Mouse (Mus musculus) hindbrain, embryonic 15.5 days (tissue): ENCODE measurements at regions not wholly inside any gene's neighbourhood (a gene's known extent, or its start where the extent isn't known, plus 50 kb on each side); places are given as distances from the start of the nearest gene placed in this dataset.

ENCODE experiments used
- ATAC-seq: fragments of 200-750 bp; cut with Nextera tagmentation; 2 replicates; pipeline ENCODE4 v1.8.0; 2017; ENCODE audit warnings: low read depth, moderate number of reproducible peaks, moderate TSS enrichment; ENCODE audit not compliant: low FRiP score
- H3K27ac ChIP-seq: fragments of 300-500 bp; sonication (generic); replicated peaks from 2 replicates; pipeline ENCODE4 v1.5.1; 2015; ENCODE audit warnings: mild to moderate bottlenecking, inconsistent platforms
- H3K27me3 ChIP-seq: fragments of 300-500 bp; sonication (generic); 2 replicates; pipeline ENCODE4 v1.6.1; 2015; ENCODE audit warnings: control low read depth, inconsistent platforms
- H3K36me3 ChIP-seq: fragments of 300-500 bp; sonication (generic); 2 replicates; pipeline ENCODE4 v1.6.1; 2015; ENCODE audit warnings: control low read depth, inconsistent platforms
- H3K4me1 ChIP-seq: fragments of 300-500 bp; sonication (generic); replicated peaks from 2 replicates; pipeline ENCODE4 v1.6.1; 2015; ENCODE audit warnings: control low read depth, inconsistent platforms
- H3K4me2 ChIP-seq: fragments of 300-500 bp; sonication (generic); 2 replicates; pipeline ENCODE4 v1.6.1; 2015; ENCODE audit warnings: moderate library complexity, mild to moderate bottlenecking, inconsistent platforms
- H3K4me3 ChIP-seq: fragments of 300-500 bp; sonication (generic); 2 replicates; pipeline ENCODE4 v1.5.1; 2015; ENCODE audit warnings: mild to moderate bottlenecking, inconsistent platforms
- H3K9ac ChIP-seq: fragments of 300-500 bp; sonication (generic); 2 replicates; pipeline ENCODE4 v1.6.1; 2015; ENCODE audit warnings: inconsistent platforms
- H3K9me3 ChIP-seq: fragments of 300-500 bp; sonication (generic); 2 replicates; pipeline ENCODE4 v1.6.1; 2016; ENCODE audit warnings: control low read depth, inconsistent platforms
- WGBS: fragments of 180-500 bp; shearing (Covaris S2); methylation state at CpG from one replicate; pipeline ENCODE4 v1.1.7; 2015; 5-methylcytosine and 5-hydroxymethylcytosine counted together

DNA sequence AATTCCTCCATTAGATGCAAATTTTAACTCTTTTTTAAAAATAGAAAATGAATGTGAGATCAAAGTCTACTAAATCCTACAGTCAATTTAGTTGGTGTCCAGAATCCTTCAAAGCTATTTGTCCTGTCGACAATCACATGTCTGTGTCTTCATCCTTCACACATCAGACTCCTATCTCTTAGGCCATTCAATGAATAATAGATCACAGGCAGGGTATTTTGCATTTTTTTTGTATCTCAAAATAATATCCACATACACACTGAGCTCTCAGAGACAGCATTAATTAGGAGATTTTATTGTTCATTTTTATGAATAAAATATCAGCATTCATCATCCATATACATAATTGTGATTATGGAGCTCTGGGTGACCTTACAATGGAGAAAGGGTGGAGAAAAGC lies 427.2 kb downstream of the Hao1 start:
- H3K4me1 ChIP-seq, result no peaks in the 10 kb centered on the region

DNA sequence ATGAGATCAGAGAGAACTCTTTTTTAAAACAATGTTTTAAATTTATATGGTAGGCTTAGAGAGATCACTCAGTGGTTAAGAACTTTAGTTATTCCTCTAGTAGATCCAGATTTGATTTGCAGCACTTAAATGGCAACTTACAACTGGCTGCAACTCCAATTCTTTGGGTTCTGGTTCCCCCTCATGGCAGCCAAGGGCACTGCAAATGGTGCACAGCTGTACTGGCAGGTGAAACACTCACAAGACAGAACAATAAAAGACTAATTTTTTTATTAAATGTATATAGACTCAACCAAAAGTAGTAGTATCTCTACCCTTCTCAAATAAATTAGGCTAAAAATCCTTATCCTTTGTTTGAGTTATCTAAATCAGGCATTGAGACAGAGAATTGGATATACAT lies 446.9 kb downstream of the Hao1 start:
- Histone ChIP-seq H3K4me3 (no peak overlapping the region), H3K4me2 (no peak overlapping the region), H3K27me3 (no peaks in the 10 kb centered on the region), H3K36me3 (no peaks in the 10 kb centered on the region), H3K27ac (no peak overlapping the region), H3K9ac (no peak overlapping the region), H3K4me1 (no peaks in the 10 kb centered on the region), H3K9me3 (no peaks in the 10 kb centered on the region)
- ATAC-seq, result no peak

More for the DNA sequence above, 427.2 kb downstream of the Hao1 start:
- H3K9ac ChIP-seq, result no peak overlapping the region
- H3K27me3 ChIP-seq, result no peaks in the 10 kb centered on the region
- H3K36me3 ChIP-seq, result no peaks in the 10 kb centered on the region
- ATAC-seq, result no peak
- 68% methylated on average over 1 of the region's 1 CpGs for WGBS
- H3K27ac ChIP-seq, result no peak overlapping the region
- no peak overlapping the region for H3K4me3 ChIP-seq
- no peak overlapping the region for H3K4me2 ChIP-seq
- H3K9me3 ChIP-seq, result no peaks in the 10 kb centered on the region

GRCm38 (mm10) chr2:134088374-134088773 lies 465.8 kb downstream of the Hao1 start:
- Histone ChIP-seq H3K9me3 (no peaks in the 10 kb centered on the region), H3K4me3 (no peak overlapping the region), H3K4me1 (no peaks in the 10 kb centered on the region), H3K27me3 (no peaks in the 10 kb centered on the region), H3K9ac (no peak overlapping the region), H3K4me2 (no peak overlapping the region), H3K36me3 (no peaks in the 10 kb centered on the region), H3K27ac (no peak overlapping the region)
- no peak for ATAC-seq
- 83% methylated on average over 2 of the region's 2 CpGs for WGBS

DNA sequence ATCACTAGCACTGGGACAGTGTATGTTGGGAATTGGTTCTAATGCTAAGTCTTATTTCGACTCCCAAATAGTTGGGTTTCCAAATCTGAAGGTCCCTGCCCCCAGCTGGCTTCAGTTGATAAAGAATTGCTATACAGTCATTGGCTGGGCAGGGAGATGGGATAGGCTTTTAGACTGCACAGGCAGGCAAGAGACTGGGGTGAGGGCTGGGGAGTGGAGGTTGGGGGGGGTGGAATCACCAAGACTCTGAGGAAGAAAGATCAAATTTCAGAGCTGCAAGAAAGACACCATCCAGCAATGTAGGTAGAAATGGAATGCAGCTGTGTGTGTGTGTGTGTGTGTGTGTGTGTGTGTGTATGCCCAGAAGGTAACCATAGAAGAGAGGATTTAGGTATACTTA lies 474.0 kb downstream of the Hao1 start:
- H3K36me3 ChIP-seq, result no peaks in the 10 kb centered on the region
- H3K4me1 ChIP-seq, result no peaks in the 10 kb centered on the region
- H3K4me3 ChIP-seq, result no peak overlapping the region
- no peak overlapping the region for H3K9ac ChIP-seq
- ATAC-seq, result no peak
- no peaks in the 10 kb centered on the region for H3K9me3 ChIP-seq
- H3K27me3 ChIP-seq, result no peaks in the 10 kb centered on the region
- H3K27ac ChIP-seq, result no peak overlapping the region
- H3K4me2 ChIP-seq, result no peak overlapping the region
- WGBS, result 97% methylated on average over 1 of the region's 1 CpGs

- no peak overlapping the region for H3K9ac ChIP-seq
- ATAC-seq, result no peak
- no peak overlapping the region for H3K27ac ChIP-seq
- no peaks in the 10 kb centered on the region for H3K36me3 ChIP-seq
- 87% methylated on average over 1 of the region's 1 CpGs for WGBS
- H3K4me2 ChIP-seq, result no peak overlapping the region
- H3K27me3 ChIP-seq, result no peaks in the 10 kb centered on the region
- H3K4me1 ChIP-seq, result no peaks in the 10 kb centered on the region
- no peak overlapping the region for H3K4me3 ChIP-seq
- H3K9me3 ChIP-seq, result no peaks in the 10 kb centered on the region
These were observed 476.2 kb downstream of the Hao1 start for GRCm38 (mm10) chr2:134077953-134078352.

GRCm38 (mm10) chr2:134067910-134068335 lies 486.2 kb downstream of the Hao1 start:
- Histone ChIP-seq H3K27me3 (no peaks in the 10 kb centered on the region), H3K9ac (no peak overlapping the region), H3K4me3 (no peak overlapping the region), H3K4me1 (no peaks in the 10 kb centered on the region), H3K9me3 (no peaks in the 10 kb centered on the region), H3K36me3 (no peaks in the 10 kb centered on the region), H3K27ac (no peak overlapping the region), H3K4me2 (0 out of 2 replicates have a peak overlapping the region, but pooled peaks have one; percentile 16)
- peak; percentile 54; the same call in 1 of the 2 replicates for ATAC-seq
- 42% methylated on average over 8 of the region's 8 CpGs for WGBS

DNA sequence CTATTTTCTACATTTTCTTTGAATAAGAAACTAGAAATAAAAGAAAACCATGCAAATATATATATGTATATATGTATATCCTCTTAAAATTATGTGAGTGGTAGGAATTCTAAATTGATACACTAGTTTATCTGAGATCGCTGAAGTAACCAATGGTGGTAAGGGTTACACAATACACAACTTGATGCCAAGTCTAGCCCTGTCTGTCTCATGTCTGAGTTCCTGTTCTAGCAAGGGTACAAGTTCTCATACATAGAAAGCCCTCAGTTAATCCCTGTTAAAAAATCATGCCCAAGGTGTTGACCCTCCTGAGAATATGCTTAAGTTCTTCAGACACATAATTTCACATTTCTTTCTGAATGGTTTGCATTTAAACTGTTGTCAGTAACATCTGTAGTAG lies 486.8 kb downstream of the Hao1 start:
- no peak overlapping the region for H3K27ac ChIP-seq
- no peak overlapping the region for H3K4me3 ChIP-seq
- WGBS, result 98% methylated on average over 1 of the region's 1 CpGs
- H3K9ac ChIP-seq, result no peak overlapping the region
- H3K9me3 ChIP-seq, result no peaks in the 10 kb centered on the region
- H3K36me3 ChIP-seq, result no peaks in the 10 kb centered on the region
- ATAC-seq, result no peak
- H3K27me3 ChIP-seq, result no peaks in the 10 kb centered on the region
- no peak overlapping the region for H3K4me2 ChIP-seq
- no peaks in the 10 kb centered on the region for H3K4me1 ChIP-seq

DNA sequence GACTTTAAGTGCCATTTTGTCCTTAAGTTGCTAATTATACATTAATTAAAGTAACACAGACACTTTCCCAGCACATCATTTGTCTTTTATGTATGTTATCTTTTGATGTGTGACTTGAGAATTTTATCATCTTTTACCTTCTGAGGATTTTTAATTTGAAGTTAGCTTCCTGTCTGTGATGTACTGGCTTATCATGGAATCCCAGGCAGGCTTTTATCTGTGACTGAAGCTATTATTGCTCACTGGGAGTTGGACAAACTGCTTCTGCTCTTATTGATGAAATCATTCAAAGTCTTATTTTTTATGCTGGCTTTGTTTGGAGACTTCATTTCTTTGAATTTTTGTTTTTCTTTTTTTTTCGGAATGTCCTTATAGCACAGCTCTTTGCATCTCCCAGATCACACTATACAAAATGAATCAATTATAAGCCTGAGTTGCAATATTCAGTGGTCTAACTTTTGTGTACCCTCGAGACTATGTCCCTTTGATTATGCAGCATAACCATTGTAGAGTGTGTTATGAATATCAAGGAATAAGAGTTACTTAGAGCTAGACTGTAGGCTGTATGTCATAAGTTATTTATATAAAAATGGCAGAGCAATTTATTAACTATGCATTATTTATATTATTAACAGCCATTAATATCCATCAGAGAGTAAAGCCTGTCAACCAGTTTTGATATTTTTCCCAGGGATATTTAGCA lies 494.1 kb downstream of the Hao1 start:
- Histone ChIP-seq H3K4me1 (no peaks in the 10 kb centered on the region), H3K36me3 (no peaks in the 10 kb centered on the region), H3K4me3 (no peak overlapping the region), H3K9ac (no peak overlapping the region), H3K27ac (no peak overlapping the region), H3K27me3 (no peaks in the 10 kb centered on the region), H3K9me3 (no peaks in the 10 kb centered on the region), H3K4me2 (no peak overlapping the region)
- no peak for ATAC-seq
- WGBS, result 70% methylated on average over 2 of the region's 2 CpGs

- no peak overlapping the region for H3K9ac ChIP-seq
- H3K4me2 ChIP-seq, result no peak overlapping the region
- ATAC-seq, result no peak
- WGBS, result 70% methylated on average over 6 of the region's 6 CpGs
- no peaks in the 10 kb centered on the region for H3K36me3 ChIP-seq
- no peak overlapping the region for H3K4me3 ChIP-seq
- no peak overlapping the region for H3K27ac ChIP-seq
- no peaks in the 10 kb centered on the region for H3K27me3 ChIP-seq
- H3K4me1 ChIP-seq, result no peaks in the 10 kb centered on the region
- no peaks in the 10 kb centered on the region for H3K9me3 ChIP-seq
These were observed 484.5 kb downstream of the Bmp2 start for GRCm38 (mm10) chr2:134036359-134036874.

- Histone ChIP-seq H3K9ac (no peak overlapping the region), H3K9me3 (no peaks in the 10 kb centered on the region), H3K27me3 (no peaks in the 10 kb centered on the region), H3K36me3 (no peaks in the 10 kb centered on the region), H3K4me3 (no peak overlapping the region), H3K27ac (no peak overlapping the region), H3K4me2 (no peak overlapping the region), H3K4me1 (no peaks in the 10 kb centered on the region)
- WGBS, result 74% methylated on average over 4 of the region's 4 CpGs
- no peak for ATAC-seq
These were observed 477.9 kb downstream of the Bmp2 start for GRCm38 (mm10) chr2:134029631-134030414.

GRCm38 (mm10) chr2:134029153-134029552 lies 477.2 kb downstream of the Bmp2 start:
- ATAC-seq, result no peak
- 86% methylated on average over 2 of the region's 2 CpGs for WGBS
- H3K27ac ChIP-seq, result no peak overlapping the region
- H3K4me3 ChIP-seq, result no peak overlapping the region
- H3K9ac ChIP-seq, result no peak overlapping the region
- H3K4me2 ChIP-seq, result no peak overlapping the region
- H3K27me3 ChIP-seq, result no peaks in the 10 kb centered on the region
- no peaks in the 10 kb centered on the region for H3K36me3 ChIP-seq
- H3K9me3 ChIP-seq, result no peaks in the 10 kb centered on the region
- H3K4me1 ChIP-seq, result no peaks in the 10 kb centered on the region

DNA sequence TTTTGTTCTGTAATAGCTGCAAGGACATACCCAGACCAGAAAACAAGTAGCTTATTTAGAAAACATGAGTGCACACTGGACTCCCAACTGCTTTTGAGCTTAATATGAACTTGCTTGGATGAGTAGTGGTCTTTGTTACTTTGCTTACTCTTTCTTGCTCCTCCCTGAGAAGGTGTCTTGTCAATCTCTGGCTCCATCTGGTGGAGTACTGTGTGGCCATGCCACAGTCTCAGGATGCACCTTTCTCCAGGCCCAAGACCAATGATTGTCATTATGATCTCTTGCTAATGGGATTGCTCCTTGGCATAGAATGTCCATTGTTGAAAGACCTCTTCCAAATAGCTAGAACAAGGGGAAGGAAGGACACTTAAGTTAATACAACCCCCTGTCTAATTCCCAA lies 465.1 kb downstream of the Bmp2 start:
- no peaks in the 10 kb centered on the region for H3K9me3 ChIP-seq
- ATAC-seq, result 0 out of 2 replicates have a peak, but pooled peaks have one; percentile 61

More for the DNA sequence above, 465.1 kb downstream of the Bmp2 start:
- Histone ChIP-seq H3K4me1 (no peaks in the 10 kb centered on the region), H3K36me3 (no peaks in the 10 kb centered on the region), H3K4me3 (no peak overlapping the region), H3K27ac (no peak overlapping the region), H3K4me2 (no peak overlapping the region), H3K27me3 (no peaks in the 10 kb centered on the region), H3K9ac (no peak overlapping the region)
